Mouse (Mus musculus): ENCODE measurements around the gene Alb. TPM values are rescaled to one million over a fixed set of nuclear protein-coding genes. Genes with fewer than 3 reads are reported as not detected.

Gene Alb
- polyA plus RNA-seq (2012; ENCODE audit: insufficient read depth, insufficient read length, missing spikeins): 5.0 and 25.8 TPM in 2 replicates

GRCm38 (mm10) chr5:90460619-90461018 lies at the start of gene Alb:
Gene Alb (plus strand): TSS chr5:90460897.
- no peak within 1 kb of the TSS for H3K27ac ChIP-seq (replicated peaks; ENCODE audit: low read depth, low read length)
- H3K4me3 ChIP-seq (ENCODE audit: insufficient read depth, low read depth, low read length): no peak within 1 kb of the TSS
- no peaks in the 10 kb centered on the region for H3K4me1 ChIP-seq (ENCODE audit: control insufficient read depth, insufficient read depth, insufficient read length, low read length)

- no peak overlapping the region for H3K4me3 ChIP-seq (ENCODE audit: insufficient read depth, low read depth, low read length)
- no peak overlapping the region for H3K27ac ChIP-seq (replicated peaks; ENCODE audit: low read depth, low read length)
- no peaks in the 10 kb centered on the region for H3K4me1 ChIP-seq (ENCODE audit: control insufficient read depth, insufficient read depth, insufficient read length, low read length)
These were observed 46.4 kb upstream of the Alb start for GRCm38 (mm10) chr5:90414142-90414924.

GRCm38 (mm10) chr5:90414925-90415295 lies 45.8 kb upstream of the Alb start:
- H3K4me3 ChIP-seq (ENCODE audit: insufficient read depth, low read depth, low read length): no peak overlapping the region
- no peak overlapping the region for H3K27ac ChIP-seq (replicated peaks; ENCODE audit: low read depth, low read length)

GRCm38 (mm10) chr5:90424625-90425024 lies 36.1 kb upstream of the Alb start:
- H3K27ac ChIP-seq (replicated peaks; ENCODE audit: low read depth, low read length): no peak overlapping the region
- H3K4me3 ChIP-seq (ENCODE audit: insufficient read depth, low read depth, low read length): no peak overlapping the region
- H3K4me1 ChIP-seq (ENCODE audit: control insufficient read depth, insufficient read depth, insufficient read length, low read length): no peaks in the 10 kb centered on the region

More at GRCm38 (mm10) chr5:90414925-90415295, 45.8 kb upstream of the Alb start:
- H3K4me1 ChIP-seq (ENCODE audit: control insufficient read depth, insufficient read depth, insufficient read length, low read length): no peaks in the 10 kb centered on the region

GRCm38 (mm10) chr5:90425191-90425590 lies 35.5 kb upstream of the Alb start:
- no peak overlapping the region for H3K27ac ChIP-seq (replicated peaks; ENCODE audit: low read depth, low read length)
- no peaks in the 10 kb centered on the region for H3K4me1 ChIP-seq (ENCODE audit: control insufficient read depth, insufficient read depth, insufficient read length, low read length)
- H3K4me3 ChIP-seq (ENCODE audit: insufficient read depth, low read depth, low read length): no peak overlapping the region

- no peak overlapping the region for H3K4me3 ChIP-seq (ENCODE audit: insufficient read depth, low read depth, low read length)
- no peak overlapping the region for H3K27ac ChIP-seq (replicated peaks; ENCODE audit: low read depth, low read length)
- H3K4me1 ChIP-seq (ENCODE audit: control insufficient read depth, insufficient read depth, insufficient read length, low read length): no peaks in the 10 kb centered on the region
These were observed 29.6 kb upstream of the Alb start for GRCm38 (mm10) chr5:90431053-90431452.

GRCm38 (mm10) chr5:90439157-90439556 lies 21.5 kb upstream of the Alb start:
- no peak overlapping the region for H3K4me3 ChIP-seq (ENCODE audit: insufficient read depth, low read depth, low read length)
- no peaks in the 10 kb centered on the region for H3K4me1 ChIP-seq (ENCODE audit: control insufficient read depth, insufficient read depth, insufficient read length, low read length)
- no peak overlapping the region for H3K27ac ChIP-seq (replicated peaks; ENCODE audit: low read depth, low read length)

GRCm38 (mm10) chr5:90447577-90447976 lies 13.1 kb upstream of the Alb start:
- Histone ChIP-seq H3K4me3 (ENCODE audit: insufficient read depth, low read depth, low read length) (no peak overlapping the region), H3K27ac (replicated peaks; ENCODE audit: low read depth, low read length) (no peak overlapping the region), H3K4me1 (ENCODE audit: control insufficient read depth, insufficient read depth, insufficient read length, low read length) (no peaks in the 10 kb centered on the region)

GRCm38 (mm10) chr5:90449961-90450360 lies 10.7 kb upstream of the Alb start:
- no peak overlapping the region for H3K4me3 ChIP-seq (ENCODE audit: insufficient read depth, low read depth, low read length)
- H3K27ac ChIP-seq (replicated peaks; ENCODE audit: low read depth, low read length): no peak overlapping the region

GRCm38 (mm10) chr5:90452711-90453110 lies 8.0 kb upstream of the Alb start:
- Histone ChIP-seq H3K27ac (replicated peaks; ENCODE audit: low read depth, low read length) (no peak overlapping the region), H3K4me1 (ENCODE audit: control insufficient read depth, insufficient read depth, insufficient read length, low read length) (no peaks in the 10 kb centered on the region), H3K4me3 (ENCODE audit: insufficient read depth, low read depth, low read length) (no peak overlapping the region)

More at GRCm38 (mm10) chr5:90449961-90450360, 10.7 kb upstream of the Alb start:
- H3K4me1 ChIP-seq (ENCODE audit: control insufficient read depth, insufficient read depth, insufficient read length, low read length): no peaks in the 10 kb centered on the region

GRCm38 (mm10) chr5:90457241-90457640 lies 3.5 kb upstream of the Alb start:
- H3K4me3 ChIP-seq (ENCODE audit: insufficient read depth, low read depth, low read length): no peak overlapping the region
- no peak overlapping the region for H3K27ac ChIP-seq (replicated peaks; ENCODE audit: low read depth, low read length)
- no peaks in the 10 kb centered on the region for H3K4me1 ChIP-seq (ENCODE audit: control insufficient read depth, insufficient read depth, insufficient read length, low read length)

GRCm38 (mm10) chr5:90458727-90459126 lies 2.0 kb upstream of the Alb start:
- Histone ChIP-seq H3K4me3 (ENCODE audit: insufficient read depth, low read depth, low read length) (no peak overlapping the region), H3K27ac (replicated peaks; ENCODE audit: low read depth, low read length) (no peak overlapping the region), H3K4me1 (ENCODE audit: control insufficient read depth, insufficient read depth, insufficient read length, low read length) (no peaks in the 10 kb centered on the region)

- H3K27ac ChIP-seq (replicated peaks; ENCODE audit: low read depth, low read length): no peak overlapping the region
- H3K4me1 ChIP-seq (ENCODE audit: control insufficient read depth, insufficient read depth, insufficient read length, low read length): no peaks in the 10 kb centered on the region
- no peak overlapping the region for H3K4me3 ChIP-seq (ENCODE audit: insufficient read depth, low read depth, low read length)
These were observed 6.1 kb downstream of the Alb start for GRCm38 (mm10) chr5:90466806-90467205.

- no peak overlapping the region for H3K27ac ChIP-seq (replicated peaks; ENCODE audit: low read depth, low read length)
- no peaks in the 10 kb centered on the region for H3K4me1 ChIP-seq (ENCODE audit: control insufficient read depth, insufficient read depth, insufficient read length, low read length)
- no peak overlapping the region for H3K4me3 ChIP-seq (ENCODE audit: insufficient read depth, low read depth, low read length)
These were observed 6.5 kb downstream of the Alb start for GRCm38 (mm10) chr5:90467245-90467644.

- no peak overlapping the region for H3K27ac ChIP-seq (replicated peaks; ENCODE audit: low read depth, low read length)
- no peaks in the 10 kb centered on the region for H3K4me1 ChIP-seq (ENCODE audit: control insufficient read depth, insufficient read depth, insufficient read length, low read length)
- H3K4me3 ChIP-seq (ENCODE audit: insufficient read depth, low read depth, low read length): no peak overlapping the region
These were observed 10.1 kb downstream of the Alb start for GRCm38 (mm10) chr5:90470836-90471235.

GRCm38 (mm10) chr5:90473902-90474301 lies 13.2 kb downstream of the Alb start:
- Histone ChIP-seq H3K27ac (replicated peaks; ENCODE audit: low read depth, low read length) (no peak overlapping the region), H3K4me1 (ENCODE audit: control insufficient read depth, insufficient read depth, insufficient read length, low read length) (no peaks in the 10 kb centered on the region), H3K4me3 (ENCODE audit: insufficient read depth, low read depth, low read length) (no peak overlapping the region)

Data from brown adipose tissue, adult 24 weeks (tissue).